Mouse (Mus musculus) heart, adult 18-20 months (tissue): ENCODE data around the gene Zfpm1. TPM values are rescaled to one million over a fixed set of nuclear protein-coding genes. Genes with fewer than 3 reads are reported as not detected.

ENCODE experiments used
- DNase-seq, 2 experiments: peaks; one replicate each; pipeline ENCODE4 v3.0.0; 2021 to 2022; ENCODE audit warnings: mixed read lengths in 1 of 2
- total RNA-seq, 2 experiments: library from RNA; stranded (reverse); gene quantifications; 2 replicates each; pipeline ENCODE4 v1.2.3; 2021

The Zfpm1 gene
- total RNA-seq, 2 experiments from 2014 or later: 18.4 to 23.0 TPM

- no peak for DNase-seq
These were observed 7.1 kb upstream of the Zfpm1 start for GRCm38 (mm10) chr8:122274651-122275391.

- DNase-seq: no peak
These were observed 5.6 kb upstream of the Zfpm1 start for GRCm38 (mm10) chr8:122276308-122276707.

- DNase-seq: peak in 1 of 2 experiments; percentile 42
These were observed 4.5 kb upstream of the Zfpm1 start for GRCm38 (mm10) chr8:122277204-122277995.

- no peak for DNase-seq
These were observed 1.8 kb upstream of the Zfpm1 start for GRCm38 (mm10) chr8:122280156-122280555.

GRCm38 (mm10) chr8:122280588-122281316, 1.2 kb upstream of the Zfpm1 start:
- no peak for DNase-seq

GRCm38 (mm10) chr8:122281317-122282034, 465 bp upstream of the Zfpm1 start:
- DNase-seq: peak; percentile 99 to 100

GRCm38 (mm10) chr8:122282501-122283355, 787 bp downstream of the Zfpm1 start:
- peak; percentile 39 to 56 for DNase-seq

- DNase-seq: peak; percentile 81 to 92
These were observed 1.6 kb downstream of the Zfpm1 start for GRCm38 (mm10) chr8:122283356-122284202.

- DNase-seq: peak in 1 of 2 experiments; percentile 48
These were observed 2.3 kb downstream of the Zfpm1 start for GRCm38 (mm10) chr8:122284203-122284658.

- no peak for DNase-seq
These were observed 2.8 kb downstream of the Zfpm1 start for GRCm38 (mm10) chr8:122284659-122285261.

- no peak for DNase-seq
These were observed 3.8 kb downstream of the Zfpm1 start for GRCm38 (mm10) chr8:122285727-122286126.

GRCm38 (mm10) chr8:122286899-122287298, 5.0 kb downstream of the Zfpm1 start:
- DNase-seq: no peak

GRCm38 (mm10) chr8:122287742-122288141, 5.8 kb downstream of the Zfpm1 start:
- no peak for DNase-seq

GRCm38 (mm10) chr8:122288344-122288743, 6.4 kb downstream of the Zfpm1 start:
- no peak for DNase-seq

GRCm38 (mm10) chr8:122291075-122291474, 9.1 kb downstream of the Zfpm1 start:
- DNase-seq: no peak

GRCm38 (mm10) chr8:122291549-122291948, 9.6 kb downstream of the Zfpm1 start:
- DNase-seq: no peak

GRCm38 (mm10) chr8:122293484-122293883, 11.5 kb downstream of the Zfpm1 start:
- no peak for DNase-seq

- DNase-seq: peak; percentile 47 to 63
These were observed 12.3 kb downstream of the Zfpm1 start for GRCm38 (mm10) chr8:122294273-122294683.

- no peak for DNase-seq
These were observed 13.4 kb downstream of the Zfpm1 start for GRCm38 (mm10) chr8:122295389-122295788.
